Mouse (Mus musculus) midbrain, embryonic 11.5 days (tissue): ENCODE results near the gene Hist1h2bh. TPM values are rescaled to one million over a fixed set of nuclear protein-coding genes. Genes with fewer than 3 reads are reported as not detected.

Source experiments
- ATAC-seq: fragments of 200-750 bp; cut with Nextera tagmentation; 2 replicates; pipeline ENCODE4 v1.8.0; 2017; ENCODE audit warnings: moderate TSS enrichment, moderate library complexity; ENCODE audit not compliant: low FRiP score
- DNase-seq: peaks from one replicate; pipeline ENCODE4 v3.0.0; 2015; ENCODE audit warnings: low spot score; ENCODE audit errors: missing footprints
- H3K27ac ChIP-seq: fragments of 300-500 bp; sonication (generic); 2 replicates; pipeline ENCODE4 v1.5.1; 2014; ENCODE audit warnings: low read depth, low read length
- H3K27me3 ChIP-seq: fragments of 300-500 bp; sonication (generic); 2 replicates; pipeline ENCODE4 v1.6.1; 2014; ENCODE audit warnings: mild to moderate bottlenecking, low read length, moderate library complexity, mixed read lengths; ENCODE audit not compliant: control insufficient read depth, insufficient read depth
- H3K36me3 ChIP-seq: fragments of 300-500 bp; sonication (generic); 2 replicates; pipeline ENCODE4 v1.6.1; 2014; ENCODE audit warnings: mild to moderate bottlenecking, low read length, moderate library complexity, mixed read lengths; ENCODE audit not compliant: control insufficient read depth, insufficient read depth
- H3K4me1 ChIP-seq: fragments of 300-500 bp; sonication (generic); 2 replicates; pipeline ENCODE4 v1.6.1; 2014; ENCODE audit warnings: low read length; ENCODE audit not compliant: control insufficient read depth, insufficient read depth
- H3K4me2 ChIP-seq: fragments of 300-500 bp; sonication (generic); 2 replicates; pipeline ENCODE4 v1.6.1; 2014; ENCODE audit warnings: mild to moderate bottlenecking, moderate library complexity
- H3K4me3 ChIP-seq: fragments of 300-500 bp; sonication (generic); 2 replicates; pipeline ENCODE4 v1.5.1; 2014; ENCODE audit warnings: low read depth, low read length
- H3K9ac ChIP-seq: fragments of 300-500 bp; sonication (generic); 2 replicates; pipeline ENCODE4 v1.6.1; 2014; ENCODE audit warnings: low read length
- H3K9me3 ChIP-seq: fragments of 300-500 bp; sonication (generic); 2 replicates; pipeline ENCODE4 v1.6.1; 2016; ENCODE audit warnings: low read length; ENCODE audit not compliant: control insufficient read depth
- WGBS: fragments of 180-500 bp; shearing (Covaris S2); extraction: QIAGEN DNeasy Blood & Tissue Kit; methylation state at CpG from one replicate; pipeline ENCODE4 v1.1.7; 2014; 5-methylcytosine and 5-hydroxymethylcytosine counted together
- polyA plus RNA-seq: library from polyadenylated mRNA; unstranded; fragments of >200 nt; fragmentation: Nextera tagmentation; extraction: Ambion mirVana; gene quantifications from 2 replicates; pipeline ENCODE4 v1.2.1, GENCODE M21; 2014

Gene Hist1h2bh
- polyA plus RNA-seq, 1 experiment from 2014 or later: 0.44 TPM

- Histone ChIP-seq H3K9ac (no peak overlapping the region), H3K4me3 (peak overlapping the region; percentile 45), H3K36me3 (no peaks in the 10 kb centered on the region), H3K9me3 (no peaks in the 10 kb centered on the region), H3K27me3 (no peaks in the 10 kb centered on the region), H3K4me1 (no peaks in the 10 kb centered on the region), H3K4me2 (peak overlapping the region; percentile 74), H3K27ac (no peak overlapping the region)
- under 1% methylated on average over 6 of the region's 6 CpGs for WGBS
- DNase-seq (no peak), ATAC-seq (no peak)
Observed at GRCm38 (mm10) chr13:23518295-23518603, 24.9 kb downstream of the Hist1h2bh start.

GRCm38 (mm10) chr13:23517603-23518294 lies 25.4 kb downstream of the Hist1h2bh start:
- ATAC-seq: peak; percentile 89
- H3K4me3 ChIP-seq: peak overlapping the region; percentile 45
- no peaks in the 10 kb centered on the region for H3K4me1 ChIP-seq
- peak overlapping the region; percentile 74 for H3K4me2 ChIP-seq
- no peaks in the 10 kb centered on the region for H3K36me3 ChIP-seq
- H3K9me3 ChIP-seq: no peaks in the 10 kb centered on the region
- H3K9ac ChIP-seq: no peak overlapping the region
- under 1% methylated on average over 27 of the region's 27 CpGs for WGBS
- DNase-seq: peak; percentile 99
- H3K27me3 ChIP-seq: no peaks in the 10 kb centered on the region
- H3K27ac ChIP-seq: no peak overlapping the region

- peak; percentile 99 for DNase-seq
- peak overlapping the region; percentile 74 for H3K4me2 ChIP-seq
- H3K9me3 ChIP-seq: no peaks in the 10 kb centered on the region
- H3K27ac ChIP-seq: no peak overlapping the region
- H3K4me3 ChIP-seq: peak overlapping the region; percentile 45
- ATAC-seq: peak; percentile 68
- no peaks in the 10 kb centered on the region for H3K36me3 ChIP-seq
- no peaks in the 10 kb centered on the region for H3K27me3 ChIP-seq
- H3K4me1 ChIP-seq: no peaks in the 10 kb centered on the region
- WGBS: under 1% methylated on average over 19 of the region's 19 CpGs
- H3K9ac ChIP-seq: no peak overlapping the region
Observed at GRCm38 (mm10) chr13:23516822-23517602, 26.2 kb downstream of the Hist1h2bh start.

GRCm38 (mm10) chr13:23515826-23516620 lies 27.2 kb downstream of the Hist1h2bh start:
- WGBS: 53% methylated on average over 15 of the region's 15 CpGs
- peak overlapping the region; percentile 45 for H3K9ac ChIP-seq

GRCm38 (mm10) chr13:23515281-23515680 lies 27.9 kb downstream of the Hist1h2bh start:
- Histone ChIP-seq H3K4me1 (no peaks in the 10 kb centered on the region), H3K36me3 (no peaks in the 10 kb centered on the region), H3K4me3 (no peak overlapping the region), H3K4me2 (no peak overlapping the region), H3K27ac (no peak overlapping the region), H3K27me3 (no peaks in the 10 kb centered on the region), H3K9ac (no peak overlapping the region), H3K9me3 (no peaks in the 10 kb centered on the region)
- DNase-seq (peak; percentile 78), ATAC-seq (no peak)
- WGBS: 74% methylated on average over 5 of the region's 5 CpGs

More at GRCm38 (mm10) chr13:23515826-23516620, 27.2 kb downstream of the Hist1h2bh start:
- Histone ChIP-seq H3K4me1 (no peaks in the 10 kb centered on the region), H3K27ac (no peak overlapping the region), H3K4me3 (peak overlapping the region; percentile 45), H3K9me3 (no peaks in the 10 kb centered on the region), H3K27me3 (no peaks in the 10 kb centered on the region), H3K4me2 (peak overlapping the region; percentile 45), H3K36me3 (no peaks in the 10 kb centered on the region)
- ATAC-seq (no peak), DNase-seq (peak; percentile 91)

- Histone ChIP-seq H3K4me2 (no peak overlapping the region), H3K27me3 (no peaks in the 10 kb centered on the region), H3K27ac (no peak overlapping the region), H3K4me3 (no peak overlapping the region), H3K9me3 (no peaks in the 10 kb centered on the region), H3K9ac (no peak overlapping the region), H3K36me3 (no peaks in the 10 kb centered on the region), H3K4me1 (no peaks in the 10 kb centered on the region)
- 82% methylated on average over 1 of the region's 1 CpGs for WGBS
- no peak for DNase-seq
- no peak for ATAC-seq
Observed at GRCm38 (mm10) chr13:23513517-23513916, 29.7 kb downstream of the Hist1h2bh start.

GRCm38 (mm10) chr13:23510127-23510526 lies 33.1 kb downstream of the Hist1h2bh start:
- H3K4me3 ChIP-seq: no peak overlapping the region

GRCm38 (mm10) chr13:23506819-23507515 lies 36.2 kb downstream of the Hist1h2bh start:
- H3K36me3 ChIP-seq: no peaks in the 10 kb centered on the region
- no peak overlapping the region for H3K4me2 ChIP-seq
- H3K4me1 ChIP-seq: peaks cover 13% of the 10 kb centered on the region; the same call in 1 of the 2 replicates
- no peak overlapping the region for H3K27ac ChIP-seq
- no peak for DNase-seq
- H3K9ac ChIP-seq: no peak overlapping the region
- peak; percentile 34; the same call in 1 of the 2 replicates for ATAC-seq
- H3K9me3 ChIP-seq: no peaks in the 10 kb centered on the region
- 11% methylated on average over 14 of the region's 14 CpGs for WGBS
- H3K27me3 ChIP-seq: peaks cover 2% of the 10 kb centered on the region; the same call in 1 of the 2 replicates
- H3K4me3 ChIP-seq: peak overlapping the region; percentile 30; the same call in 1 of the 2 replicates

More at GRCm38 (mm10) chr13:23510127-23510526, 33.1 kb downstream of the Hist1h2bh start:
- H3K27ac ChIP-seq: no peak overlapping the region
- 40% methylated on average over 1 of the region's 1 CpGs for WGBS
- peaks cover 8% of the 10 kb centered on the region; the same call in 1 of the 2 replicates for H3K4me1 ChIP-seq
- no peak overlapping the region for H3K9ac ChIP-seq
- no peak for ATAC-seq
- no peaks in the 10 kb centered on the region for H3K9me3 ChIP-seq
- no peaks in the 10 kb centered on the region for H3K36me3 ChIP-seq
- no peak for DNase-seq
- no peak overlapping the region for H3K4me2 ChIP-seq
- peaks cover 2% of the 10 kb centered on the region; the same call in 1 of the 2 replicates for H3K27me3 ChIP-seq
